Mouse (Mus musculus): ENCODE results near the gene Galm.
"Not testable (repeated sequence)": the region's sequence is repeated elsewhere in the genome, so short reads cannot be mapped to it uniquely, and the experiment has no call there.

Gene Galm

GRCm38 (mm10) chr17:80165741-80166140 lies 38.5 kb downstream of the Galm start:
- DNase-seq (ENCODE audit: low read depth, low spot score) = no peak

- DNase-seq (ENCODE audit: low read depth, low spot score) = no peak
Measured at GRCm38 (mm10) chr17:80166346-80166745, 39.1 kb downstream of the Galm start.

- no peak for DNase-seq (ENCODE audit: low read depth, low spot score)
Measured at GRCm38 (mm10) chr17:80167436-80167835, 40.2 kb downstream of the Galm start.

DNA sequence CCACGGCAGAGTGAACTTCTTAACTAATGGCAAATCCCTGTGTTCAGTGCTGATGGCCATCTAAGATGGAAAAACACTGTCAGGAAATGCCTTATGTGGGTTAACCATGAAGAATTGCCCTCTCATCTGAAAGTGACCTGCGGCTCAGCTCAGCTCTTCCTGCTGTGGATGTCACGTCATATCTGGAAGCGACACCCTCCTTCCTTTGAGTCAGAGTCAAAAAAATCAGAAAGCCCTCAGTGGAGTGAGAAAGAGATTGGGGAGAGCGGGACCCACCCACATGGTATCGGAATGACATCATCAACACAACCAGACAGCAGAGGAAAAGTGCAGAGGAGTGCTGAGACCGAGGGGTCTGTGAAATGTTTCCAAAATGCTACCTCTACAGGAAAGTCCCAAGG lies 40.6 kb downstream of the Galm start:
- DNase-seq (ENCODE audit: low read depth, low spot score) = no peak

GRCm38 (mm10) chr17:80168425-80169182 lies 41.3 kb downstream of the Galm start:
- no peak for DNase-seq (ENCODE audit: low read depth, low spot score)

DNA sequence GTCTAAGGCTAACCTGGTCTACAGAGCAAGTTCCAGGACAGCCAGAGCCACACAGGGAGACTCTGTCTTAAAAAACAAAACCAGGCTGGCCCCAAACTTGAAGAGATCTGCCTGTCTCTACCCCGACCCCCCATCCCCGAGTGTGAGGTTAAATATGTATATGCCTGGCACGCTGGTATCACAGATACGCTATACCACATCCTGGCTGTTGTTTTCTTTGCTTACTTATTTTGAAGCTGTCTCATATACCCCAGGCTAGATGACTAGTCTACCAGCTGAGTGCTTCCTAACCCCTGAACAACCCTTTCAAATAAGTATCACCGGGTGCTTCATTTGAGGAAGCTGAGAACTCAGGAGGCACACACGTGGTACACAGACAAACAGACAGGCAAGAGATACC lies 42.5 kb downstream of the Galm start:
- no peak for DNase-seq (ENCODE audit: low read depth, low spot score)

DNA sequence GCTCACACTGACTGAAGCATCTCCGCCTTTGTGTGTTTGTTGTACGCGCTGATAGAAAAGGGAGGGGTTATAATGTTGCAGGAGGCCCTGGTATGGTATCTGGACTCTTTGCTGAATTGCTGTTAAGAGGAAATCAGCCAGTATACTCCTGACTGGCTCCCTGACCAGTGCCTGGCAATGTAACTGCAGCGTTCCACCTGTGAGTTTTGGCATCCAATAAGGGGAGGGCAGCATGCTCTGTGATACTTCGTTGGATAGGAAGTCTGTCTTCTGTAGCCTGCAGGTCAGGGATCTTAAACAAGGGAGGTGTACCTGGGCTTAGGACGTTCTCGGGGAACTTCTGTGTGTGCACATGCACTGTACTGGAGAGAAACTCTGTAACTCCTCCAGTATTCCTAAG lies 43.7 kb downstream of the Galm start:
- no peak for DNase-seq (ENCODE audit: low read depth, low spot score)

DNA sequence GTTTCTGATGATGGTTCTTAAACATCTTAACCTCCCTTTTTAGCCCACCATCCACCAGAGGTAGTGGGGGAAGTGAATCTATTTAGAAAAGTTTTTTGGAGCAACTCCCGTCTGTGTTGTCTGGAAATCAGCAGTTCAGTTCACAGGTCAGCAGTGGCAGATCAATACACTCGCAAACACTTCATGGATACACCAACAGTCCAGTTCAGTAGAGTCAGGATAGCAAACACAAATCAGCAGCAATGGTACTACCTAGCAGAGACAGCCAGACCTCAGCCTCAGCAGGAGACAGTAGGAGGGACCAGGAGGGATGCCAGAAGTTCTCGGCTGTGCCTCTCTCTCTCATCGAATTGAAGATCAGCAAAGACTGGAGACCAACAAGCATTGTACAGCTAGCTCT lies 44.7 kb downstream of the Galm start:
- no peak for DNase-seq (ENCODE audit: low read depth, low spot score)

DNA sequence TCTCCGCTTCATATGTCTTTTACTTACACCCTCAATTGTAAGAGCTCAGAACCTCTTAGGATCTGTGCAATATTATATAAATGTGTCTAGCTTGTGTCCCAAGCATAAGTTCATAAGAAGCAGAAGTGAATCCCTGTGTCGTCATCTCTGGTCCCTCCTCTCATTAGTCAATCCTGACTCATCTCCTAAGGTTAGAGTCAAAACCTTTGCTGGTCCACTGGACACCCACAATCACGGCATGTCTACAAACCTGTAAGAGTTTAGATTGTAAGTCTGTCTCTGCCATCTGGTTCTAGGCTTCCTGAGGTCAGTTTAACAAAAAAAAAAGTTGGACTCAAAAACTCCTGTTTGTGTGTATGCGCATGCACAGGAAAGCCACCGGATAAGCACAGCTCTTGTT lies 45.5 kb downstream of the Galm start:
- peak; percentile 46 for DNase-seq (ENCODE audit: low read depth, low spot score)

- no peak for DNase-seq (ENCODE audit: low read depth, low spot score)
Measured at GRCm38 (mm10) chr17:80173708-80174107, 46.4 kb downstream of the Galm start.

GRCm38 (mm10) chr17:80174146-80174545 lies 46.9 kb downstream of the Galm start:
- DNase-seq (ENCODE audit: low read depth, low spot score) = peak; percentile 63

GRCm38 (mm10) chr17:80174699-80175385 lies 47.6 kb downstream of the Galm start:
- no peak for DNase-seq (ENCODE audit: low read depth, low spot score)

DNA sequence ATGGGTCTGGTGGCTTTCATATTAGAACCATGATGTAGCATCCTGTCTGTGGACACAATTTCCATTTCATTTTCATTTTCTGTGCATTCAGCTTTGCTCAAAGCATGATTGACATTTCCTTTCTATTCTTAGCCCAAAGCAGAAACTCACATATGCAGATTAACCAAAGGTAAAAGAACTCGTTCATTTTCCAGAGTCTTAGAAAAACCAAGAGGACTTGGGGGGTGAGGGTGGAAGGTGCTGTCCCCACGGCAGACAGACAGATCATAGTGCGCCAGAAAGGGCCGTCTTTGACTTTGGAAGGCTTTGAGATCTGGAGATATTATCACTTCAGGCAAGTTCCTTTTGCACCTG lies 48.1 kb downstream of the Galm start:
- peak; percentile 63 for DNase-seq (ENCODE audit: low read depth, low spot score)

DNA sequence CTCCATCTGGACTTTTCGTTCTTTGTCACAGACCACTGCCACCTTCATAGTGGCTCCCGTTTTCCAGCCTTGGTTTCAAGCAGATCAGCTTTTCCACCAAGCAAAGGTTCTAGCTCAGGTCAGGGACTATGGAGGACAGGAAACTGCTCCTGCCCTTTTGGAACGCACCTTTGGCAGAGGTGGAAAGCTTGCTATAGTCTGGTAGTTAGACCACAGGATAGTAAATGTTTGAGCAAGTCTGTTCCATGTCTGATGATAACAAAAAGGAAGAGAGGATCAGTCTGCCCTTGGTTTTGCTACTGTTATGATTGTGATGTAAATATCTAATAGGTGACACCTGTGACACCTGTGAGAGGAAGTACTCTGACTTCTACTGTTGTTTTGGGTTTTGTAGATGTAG lies 48.7 kb downstream of the Galm start:
- peak; percentile 33 for DNase-seq (ENCODE audit: low read depth, low spot score)

DNA sequence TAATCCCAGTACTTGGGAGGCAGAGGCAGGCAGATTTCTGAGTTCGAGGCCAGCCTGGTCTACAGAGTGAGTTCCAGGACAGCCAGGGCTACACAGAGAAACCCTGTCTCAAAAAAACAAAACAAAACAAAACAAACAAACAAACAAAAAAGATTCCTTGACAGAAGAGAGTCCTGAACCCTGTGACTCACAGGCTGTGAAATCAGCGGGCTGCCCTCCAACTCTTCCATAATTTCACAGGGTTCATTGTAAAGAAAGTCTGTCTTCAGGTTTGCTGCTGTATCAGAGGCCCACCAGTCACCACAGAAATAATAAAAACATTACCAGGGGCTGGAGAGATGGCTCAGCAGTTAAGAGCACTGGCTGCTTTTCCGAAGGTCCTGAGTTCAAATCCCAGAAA lies 51.6 kb downstream of the Galm start:
- not testable (repeated sequence) for DNase-seq (ENCODE audit: low read depth, low spot score)

GRCm38 (mm10) chr17:80179959-80180358 lies 52.7 kb downstream of the Galm start:
- DNase-seq (ENCODE audit: low read depth, low spot score) = peak; percentile 70

- no peak for DNase-seq (ENCODE audit: low read depth, low spot score)
Measured at GRCm38 (mm10) chr17:80180468-80180867, 53.2 kb downstream of the Galm start.

DNA sequence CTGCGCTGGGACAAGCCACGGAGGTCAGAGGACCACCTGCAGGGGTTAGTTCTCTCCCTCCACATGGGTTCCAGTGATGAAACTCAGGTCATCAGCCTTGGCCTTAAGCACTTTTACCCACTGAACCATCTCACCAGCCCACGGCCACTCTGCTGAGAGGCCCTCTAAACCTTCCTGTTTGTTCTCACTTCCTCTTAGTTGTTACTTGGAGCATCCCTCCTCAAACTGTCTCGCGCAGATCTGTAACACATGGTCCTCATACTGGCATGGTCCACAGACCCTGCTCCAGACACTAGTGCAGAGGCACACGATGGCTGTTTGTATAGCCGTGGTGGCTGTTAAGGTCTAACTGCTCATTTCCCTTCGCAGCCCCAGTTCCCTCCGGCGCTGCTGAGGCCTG lies 56.3 kb downstream of the Galm start:
- peak; percentile 39 for DNase-seq (ENCODE audit: low read depth, low spot score)

DNA sequence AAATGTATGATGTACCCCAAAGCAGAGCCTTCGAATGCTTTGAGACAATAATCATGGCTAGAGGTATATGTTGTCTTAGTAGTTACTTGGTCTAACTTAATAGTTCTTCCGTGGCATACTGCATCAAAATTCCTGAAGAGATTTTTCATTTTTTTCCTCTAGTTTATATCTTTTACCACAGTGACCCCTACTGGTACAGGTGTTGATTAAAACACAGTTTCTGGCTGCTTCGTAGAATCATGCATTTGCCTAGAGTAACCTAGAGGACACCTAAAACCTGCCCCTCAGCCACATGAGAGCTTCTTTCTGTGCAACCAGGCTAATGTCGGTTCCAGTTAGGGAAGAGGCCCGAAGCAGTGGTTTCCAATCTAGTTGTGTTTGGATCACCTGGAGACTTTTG lies 65.8 kb downstream of the Galm start:
- peak; percentile 52 for DNase-seq (ENCODE audit: low read depth, low spot score)

DNA sequence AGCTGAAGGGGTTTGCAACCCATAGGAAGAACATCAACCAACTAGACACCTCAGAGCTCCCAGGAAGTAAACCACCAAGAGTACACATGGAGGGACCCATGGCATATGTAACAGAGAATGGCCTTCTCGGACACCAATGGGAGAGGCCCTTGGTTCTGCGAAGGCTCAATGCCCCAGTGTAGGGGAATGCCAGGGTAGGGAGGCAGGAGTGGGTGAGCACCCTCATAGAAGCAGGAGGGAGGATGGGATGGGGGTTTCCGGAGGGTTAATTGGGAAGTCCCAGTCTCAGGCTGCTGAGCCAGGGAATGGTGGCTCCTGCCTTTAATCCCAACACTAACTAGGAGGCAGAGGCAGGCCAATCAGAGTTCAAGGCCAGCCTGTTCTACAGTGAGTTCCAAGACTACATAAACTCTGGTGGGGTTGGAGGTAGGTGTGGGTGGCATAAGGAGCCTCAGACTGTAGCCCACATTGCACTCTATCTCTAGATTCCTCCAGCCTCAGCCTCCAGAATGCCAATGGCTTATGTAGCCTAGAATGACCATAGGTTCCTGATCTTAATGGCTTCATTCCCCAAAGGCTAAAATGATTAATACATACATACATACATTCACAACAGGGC lies 72.0 kb downstream of the Galm start:
- no peak for DNase-seq (ENCODE audit: low read depth, low spot score)

GRCm38 (mm10) chr17:80205657-80206056 lies 78.4 kb downstream of the Galm start:
- DNase-seq (ENCODE audit: low read depth, low spot score) = no peak

DNA sequence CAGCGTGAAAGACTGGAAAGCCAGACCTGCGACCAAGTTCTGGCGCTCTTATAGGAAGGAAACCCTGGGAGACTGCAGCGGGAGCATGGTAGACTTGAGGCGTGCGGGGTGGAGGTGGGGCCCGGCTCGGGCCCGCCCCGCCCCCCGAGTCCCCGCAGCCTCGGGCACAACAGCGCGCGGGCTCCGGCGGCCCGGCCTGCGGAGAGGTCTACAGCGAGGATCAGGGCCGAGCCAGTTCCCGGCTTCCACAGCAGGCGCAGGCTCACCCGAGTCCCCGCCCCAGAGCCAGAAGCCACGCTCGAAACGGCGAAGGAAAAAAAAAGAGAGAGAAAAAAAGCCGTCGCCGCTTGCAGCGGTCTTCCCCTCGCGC lies 79.0 kb downstream of the Galm start:
- no peak for DNase-seq (ENCODE audit: low read depth, low spot score)

All from A20 (cell line).